Comparison of ENCODE assay signal across 11 mouse cellular contexts in genomic region chr9:46702901-46703636, GRCm38 (mm10).
A peak's percentile ranks its signal among the peaks of the same experiment; 100 is the strongest.
DNase-seq lines count a peak whose midpoint lies in the region; ATAC-seq lines count a peak whose summit lies in the region.
"Had no signal": no experiment of that assay in that cellular context is flagged by ENCODE, and none has a peak within 500 bp of the region (broad histone marks: within the 10 kb centered on the region; RNA-seq: fewer than 3 reads in every experiment).

No protein-coding gene starts in this region.

- DNase-seq in frontal cortex, adult 2 months (ENCODE audit: extremely low spot score in 1 of 2, low spot score in 1 of 2): peak; percentile 31 to 64
- no peak for DNase-seq in frontal cortex, postnatal 14 days (ENCODE audit: low spot score in 2 of 2)
- peak; percentile 70 for DNase-seq in ZHBTc4 (ENCODE audit: low read depth, low spot score)
- peak; percentile 19 for DNase-seq in hindbrain, embryonic 11.5 days (ENCODE audit: low spot score)
- peak; percentile 44 for DNase-seq in midbrain, embryonic 14.5 days
- DNase-seq in spleen, adult 18-20 months: no peak
- no peak for DNase-seq in kidney, postnatal 14 days
- no peak for DNase-seq in urinary bladder, postnatal 4 days (ENCODE audit: low spot score in 2 of 2)
- DNase-seq: B cell, adult 2 months had no signal

- no peak overlapping the region; the same call in 1 of the 2 replicates for H3K4me2 ChIP-seq in hindbrain, embryonic 11.5 days (replicated peaks; ENCODE audit: low read depth, low read length)
- H3K4me2 ChIP-seq in midbrain, embryonic 14.5 days (ENCODE audit: low read length): no peak overlapping the region
- H3K4me2 ChIP-seq: embryonic facial prominence, embryonic 13.5 days; limb, embryonic 15.5 days had no signal

- H3K9me3 ChIP-seq in hindbrain, embryonic 11.5 days (ENCODE audit: control insufficient read depth, low read length): no peaks in the 10 kb centered on the region
- no peaks in the 10 kb centered on the region for H3K9me3 ChIP-seq in midbrain, embryonic 14.5 days (ENCODE audit: control insufficient read depth, low read length)
- H3K9me3 ChIP-seq: embryonic facial prominence, embryonic 13.5 days; limb, embryonic 15.5 days had no signal

- peaks cover 15% of the 10 kb centered on the region; the same call in 1 of the 2 replicates for H3K4me1 ChIP-seq in hindbrain, embryonic 11.5 days (replicated peaks; ENCODE audit: control insufficient read depth, insufficient read depth, low read length)
- H3K4me1 ChIP-seq in midbrain, embryonic 14.5 days (ENCODE audit: control insufficient read depth, insufficient read depth, low read length): peaks cover 18% of the 10 kb centered on the region
- H3K4me1 ChIP-seq: limb, embryonic 15.5 days had no signal

- no peaks in the 10 kb centered on the region for H3K27me3 ChIP-seq in hindbrain, embryonic 11.5 days (ENCODE audit: control insufficient read depth, insufficient read depth, low read length)
- no peaks in the 10 kb centered on the region for H3K27me3 ChIP-seq in midbrain, embryonic 14.5 days (ENCODE audit: control insufficient read depth, insufficient read depth, low read length)

- no peak overlapping the region for H3K9ac ChIP-seq in hindbrain, embryonic 11.5 days (ENCODE audit: low read depth, low read length)
- H3K9ac ChIP-seq in midbrain, embryonic 14.5 days (replicated peaks; ENCODE audit: low read length): no peak overlapping the region
- H3K9ac ChIP-seq: embryonic facial prominence, embryonic 13.5 days; limb, embryonic 15.5 days had no signal

- H3K4me3 ChIP-seq in hindbrain, embryonic 11.5 days (ENCODE audit: low read depth, low read length): no peak overlapping the region
- no peak overlapping the region for H3K4me3 ChIP-seq in midbrain, embryonic 14.5 days (replicated peaks; ENCODE audit: low read depth, low read length)
- H3K4me3 ChIP-seq: embryonic facial prominence, embryonic 13.5 days; limb, embryonic 15.5 days had no signal

- WGBS in hindbrain, embryonic 11.5 days: 45% methylated on average over 13 of the region's 13 CpGs
- WGBS in midbrain, embryonic 14.5 days: 25% methylated on average over 13 of the region's 13 CpGs

- H3K27ac ChIP-seq in hindbrain, embryonic 11.5 days (ENCODE audit: low read depth, low read length): peak overlapping the region; percentile 54
- H3K27ac ChIP-seq in midbrain, embryonic 14.5 days (replicated peaks; ENCODE audit: low read depth, low read length): peak overlapping the region; percentile 60
- H3K27ac ChIP-seq: embryonic facial prominence, embryonic 13.5 days; limb, embryonic 15.5 days had no signal

- H3K36me3 ChIP-seq in hindbrain, embryonic 11.5 days (ENCODE audit: control insufficient read depth, insufficient read depth, low read length): no peaks in the 10 kb centered on the region
- no peaks in the 10 kb centered on the region for H3K36me3 ChIP-seq in midbrain, embryonic 14.5 days (ENCODE audit: control insufficient read depth, insufficient read depth, low read length)
- H3K36me3 ChIP-seq: embryonic facial prominence, embryonic 13.5 days; limb, embryonic 15.5 days had no signal

- peak; percentile 30; the same call in 1 of the 2 replicates for ATAC-seq in hindbrain, embryonic 11.5 days (ENCODE audit: low FRiP score)
- no peak for ATAC-seq in midbrain, embryonic 14.5 days (ENCODE audit: low FRiP score, low TSS enrichment)

Comparison
In these comparisons a context has a peak if more than half of its experiments do, and no peak if none do; other contexts are left out.
1. DNase-seq: peak in frontal cortex, adult 2 months (2 of 2), ZHBTc4 (single experiment), hindbrain, embryonic 11.5 days (single experiment) and midbrain, embryonic 14.5 days (single experiment); none in frontal cortex, postnatal 14 days (0 of 2), spleen, adult 18-20 months (0 of 2), kidney, postnatal 14 days (single experiment) and urinary bladder, postnatal 4 days (0 of 2).